8 mouse cellular contexts compared by ENCODE assay signal in genomic region chr14:103899111-103899814, GRCm38 (mm10). TPM values are rescaled to one million over a fixed set of nuclear protein-coding genes. Genes with fewer than 3 reads are reported as not detected.
DNase-seq lines count a peak whose midpoint lies in the region; ATAC-seq lines count a peak whose summit lies in the region.

No protein-coding gene starts in this region.

- peak overlapping the region; percentile 24 for H3K4me3 ChIP-seq in forebrain, embryonic 12.5 days (replicated peaks)
- H3K4me3 ChIP-seq in hindbrain, embryonic 12.5 days: peak overlapping the region; percentile 29
- H3K4me3 ChIP-seq in macrophage (ENCODE audit: inconsistent target): no peak overlapping the region
- H3K4me3 ChIP-seq in stomach, embryonic 16.5 days (replicated peaks; ENCODE audit: low read length): peak overlapping the region; percentile 24

- H3K9ac ChIP-seq in forebrain, embryonic 12.5 days: peak overlapping the region; percentile 36; the same call in 1 of the 2 replicates
- H3K9ac ChIP-seq in hindbrain, embryonic 12.5 days: 0 out of 2 replicates have a peak overlapping the region, but pooled peaks have one; percentile 25
- H3K9ac ChIP-seq in stomach, embryonic 16.5 days (ENCODE audit: low read length): 0 out of 2 replicates have a peak overlapping the region, but pooled peaks have one; percentile 34

- peak; percentile 88 for ATAC-seq in forebrain, embryonic 12.5 days (ENCODE audit: low FRiP score)
- peak; percentile 97 for ATAC-seq in hindbrain, embryonic 12.5 days (ENCODE audit: low FRiP score)
- ATAC-seq in stomach, embryonic 16.5 days (ENCODE audit: insufficient read depth, low FRiP score): peak; percentile 42; the same call in 1 of the 2 replicates

- no peaks in the 10 kb centered on the region for H3K79me2 ChIP-seq in macrophage (ENCODE audit: inconsistent target)

- peak overlapping the region; percentile 80 for H3K27ac ChIP-seq in forebrain, embryonic 12.5 days
- H3K27ac ChIP-seq in hindbrain, embryonic 12.5 days: peak overlapping the region; percentile 79
- H3K27ac ChIP-seq in macrophage: peak overlapping the region; percentile 46
- H3K27ac ChIP-seq in stomach, embryonic 16.5 days (ENCODE audit: low read length): no peak overlapping the region

- 10% methylated on average over 22 of the region's 22 CpGs for WGBS in forebrain, embryonic 12.5 days
- 7% methylated on average over 22 of the region's 22 CpGs for WGBS in hindbrain, embryonic 12.5 days
- WGBS in macrophage (ENCODE audit: missing documents): 55% methylated on average over 22 of the region's 22 CpGs
- 8% methylated on average over 22 of the region's 22 CpGs for WGBS in stomach, embryonic 16.5 days

- H3K36me3 ChIP-seq in forebrain, embryonic 12.5 days (replicated peaks): no peaks in the 10 kb centered on the region
- H3K36me3 ChIP-seq in hindbrain, embryonic 12.5 days: no peaks in the 10 kb centered on the region
- no peaks in the 10 kb centered on the region for H3K36me3 ChIP-seq in macrophage (ENCODE audit: inconsistent target)
- H3K36me3 ChIP-seq in stomach, embryonic 16.5 days (ENCODE audit: control insufficient read depth, insufficient read depth, low read length): no peaks in the 10 kb centered on the region

- H3K4me2 ChIP-seq in forebrain, embryonic 12.5 days: peak overlapping the region; percentile 54
- peak overlapping the region; percentile 57 for H3K4me2 ChIP-seq in hindbrain, embryonic 12.5 days (replicated peaks)
- H3K4me2 ChIP-seq in stomach, embryonic 16.5 days (ENCODE audit: low read depth, low read length): peak overlapping the region; percentile 44

- H3K4me1 ChIP-seq in forebrain, embryonic 12.5 days: peaks cover 20% of the 10 kb centered on the region
- peaks cover 13% of the 10 kb centered on the region; the same call in 1 of the 2 replicates for H3K4me1 ChIP-seq in hindbrain, embryonic 12.5 days
- H3K4me1 ChIP-seq in stomach, embryonic 16.5 days (ENCODE audit: control insufficient read depth, insufficient read depth, low read length): peaks cover 8% of the 10 kb centered on the region; the same call in 1 of the 2 replicates

- peak; percentile 10 for DNase-seq in layer of hippocampus, adult 11-12 months (ENCODE audit: low spot score)
- DNase-seq in layer of hippocampus, adult 9-10 months (ENCODE audit: low spot score): no peak
- peak; percentile 14 for DNase-seq in left cerebral cortex, adult 11 months (ENCODE audit: low spot score)
- DNase-seq in ovary, postnatal 14 days (ENCODE audit: low spot score): no peak

- H3K27me3 ChIP-seq in forebrain, embryonic 12.5 days: no peaks in the 10 kb centered on the region
- H3K27me3 ChIP-seq in hindbrain, embryonic 12.5 days: no peaks in the 10 kb centered on the region
- H3K27me3 ChIP-seq in stomach, embryonic 16.5 days (ENCODE audit: control insufficient read depth, insufficient read depth, low read length): no peaks in the 10 kb centered on the region

- no peaks in the 10 kb centered on the region for H3K9me3 ChIP-seq in forebrain, embryonic 12.5 days
- H3K9me3 ChIP-seq in hindbrain, embryonic 12.5 days (replicated peaks): no peaks in the 10 kb centered on the region
- H3K9me3 ChIP-seq in stomach, embryonic 16.5 days (replicated peaks; ENCODE audit: control insufficient read depth, low read length): no peaks in the 10 kb centered on the region

RNA-seq across cellular contexts. Expression of gene Ednrb, which starts 55.1 kb away (rescaled TPM):
- polyA plus RNA-seq in forebrain, embryonic 12.5 days (2016; fragmentation: Nextera tagmentation; extraction: Ambion mirVana): 67.9 and 76.1 TPM in 2 replicates
- polyA plus RNA-seq in hindbrain, embryonic 12.5 days (2016; fragmentation: Nextera tagmentation; extraction: Ambion mirVana): 112 and 120 TPM in 2 replicates
- 10 to 100 TPM in 12 of 26 experiments, 1 to 10 TPM in 14; 1.5 to 88.7 (median 8.1) TPM for total RNA-seq in macrophage (2018; cell fraction: chromatin; rRNA removed)
- total RNA-seq in macrophage (2018; cell fraction: cytosol; rRNA removed): 100 to 1,000 TPM in 2 of 26 experiments, 10 to 100 TPM in 22, 1 to 10 TPM in 2; 6.0 to 101 (median 22.7) TPM
- 100 to 1,000 TPM in 3 of 26 experiments, 10 to 100 TPM in 21, 1 to 10 TPM in 2; 6.5 to 135 (median 24.5) TPM for total RNA-seq in macrophage (2018; cell fraction: nucleus; rRNA removed)
- 6.8 to 36.9 TPM (median 17.7 TPM) in 3 replicates for polyA plus RNA-seq in macrophage (2018)
- polyA plus RNA-seq in stomach, embryonic 16.5 days (2015; fragmentation: Nextera tagmentation; extraction: Ambion mirVana): 109 and 112 TPM in 2 replicates

Comparison
In these comparisons a context has a peak if more than half of its experiments do, and no peak if none do; other contexts are left out.
1. DNase-seq: peak in layer of hippocampus, adult 11-12 months (single experiment) and left cerebral cortex, adult 11 months (single experiment); none in layer of hippocampus, adult 9-10 months (single experiment) and ovary, postnatal 14 days (single experiment).
2. ATAC-seq: peak in every context shown above with its lines; median percentile 97 in hindbrain, embryonic 12.5 days; 88 in forebrain, embryonic 12.5 days; 42 in stomach, embryonic 16.5 days.
3. Peak in every context shown above with its lines, with median percentiles within 50 percentile points of each other: H3K4me2 ChIP-seq and H3K9ac ChIP-seq.